Mouse (Mus musculus) limb, embryonic 11.5 days (tissue): ENCODE results near the gene Lrrc28. TPM values are rescaled to one million over a fixed set of nuclear protein-coding genes. Genes with fewer than 3 reads are reported as not detected.

Experiments used
- ATAC-seq: fragments of 200-750 bp; cut with Nextera tagmentation; 2 replicates; pipeline ENCODE4 v1.8.0; 2017; ENCODE audit warnings: low read depth; ENCODE audit not compliant: insufficient number of reproducible peaks, low FRiP score, low TSS enrichment
- DNase-seq: peaks from one replicate; pipeline ENCODE4 v3.0.0-alpha.2; 2015; ENCODE audit warnings: low spot score
- H3K27ac ChIP-seq: fragments of 300-500 bp; sonication (generic); replicated peaks from 2 replicates; pipeline ENCODE4 v1.5.1; 2014; ENCODE audit warnings: low read depth, mild to moderate bottlenecking, low read length
- H3K27me3 ChIP-seq: fragments of 300-500 bp; sonication (generic); 2 replicates; pipeline ENCODE4 v1.6.1; 2014; ENCODE audit warnings: mild to moderate bottlenecking, low read length, mixed read lengths; ENCODE audit not compliant: control insufficient read depth, insufficient read depth
- H3K36me3 ChIP-seq: fragments of 300-500 bp; sonication (generic); 2 replicates; pipeline ENCODE4 v1.6.1; 2014; ENCODE audit warnings: mild to moderate bottlenecking, low read length, moderate library complexity, mixed read lengths; ENCODE audit not compliant: control insufficient read depth, insufficient read depth
- H3K4me1 ChIP-seq: fragments of 300-500 bp; sonication (generic); 2 replicates; pipeline ENCODE4 v1.6.1; 2014; ENCODE audit warnings: low read length, mixed read lengths; ENCODE audit not compliant: control insufficient read depth, insufficient read depth
- H3K4me2 ChIP-seq: fragments of 300-500 bp; sonication (generic); 2 replicates; pipeline ENCODE4 v1.6.1; 2014; ENCODE audit warnings: low read depth, mild to moderate bottlenecking, moderate library complexity; ENCODE audit not compliant: severe bottlenecking
- H3K4me3 ChIP-seq: fragments of 300-500 bp; sonication (generic); 2 replicates; pipeline ENCODE4 v1.5.1; 2014; ENCODE audit warnings: low read depth, low read length
- H3K9ac ChIP-seq: fragments of 300-500 bp; sonication (generic); 2 replicates; pipeline ENCODE4 v1.6.1; 2014; ENCODE audit warnings: mild to moderate bottlenecking, low read length
- H3K9me3 ChIP-seq: fragments of 300-500 bp; sonication (generic); 2 replicates; pipeline ENCODE4 v1.6.1; 2016; ENCODE audit warnings: low read length; ENCODE audit not compliant: control insufficient read depth
- WGBS: fragments of 180-500 bp; shearing (Covaris S2); extraction: QIAGEN DNeasy Blood & Tissue Kit; methylation state at CpG from one replicate; pipeline ENCODE4 v1.1.7; 2014; 5-methylcytosine and 5-hydroxymethylcytosine counted together
- polyA plus RNA-seq: library from polyadenylated mRNA; unstranded; fragments of >200 nt; fragmentation: Nextera tagmentation; extraction: Ambion mirVana; gene quantifications from 2 replicates; pipeline ENCODE4 v1.2.1, GENCODE M21; 2014

Gene Lrrc28
- polyA plus RNA-seq, 1 experiment from 2014 or later: 20.9 TPM

- Histone ChIP-seq H3K4me1 (no peaks in the 10 kb centered on the region), H3K4me3 (no peak overlapping the region), H3K36me3 (no peaks in the 10 kb centered on the region), H3K27me3 (no peaks in the 10 kb centered on the region), H3K9ac (no peak overlapping the region), H3K27ac (no peak overlapping the region), H3K4me2 (no peak overlapping the region), H3K9me3 (no peaks in the 10 kb centered on the region)
- WGBS: 95% methylated on average over 10 of the region's 10 CpGs
- ATAC-seq (no peak), DNase-seq (no peak)
Observed at GRCm38 (mm10) chr7:67520001-67520400, 125.1 kb downstream of the Lrrc28 start.

- Histone ChIP-seq H3K9ac (no peak overlapping the region), H3K4me1 (no peaks in the 10 kb centered on the region), H3K4me2 (no peak overlapping the region), H3K9me3 (no peaks in the 10 kb centered on the region), H3K27me3 (no peaks in the 10 kb centered on the region), H3K36me3 (no peaks in the 10 kb centered on the region), H3K27ac (no peak overlapping the region), H3K4me3 (no peak overlapping the region)
- no peak for DNase-seq
- 81% methylated on average over 9 of the region's 9 CpGs for WGBS
- no peak for ATAC-seq
Observed at GRCm38 (mm10) chr7:67515621-67516020, 129.4 kb downstream of the Lrrc28 start.

- ATAC-seq (no peak), DNase-seq (no peak)
- WGBS: 64% methylated on average over 10 of the region's 10 CpGs
- Histone ChIP-seq H3K27me3 (no peaks in the 10 kb centered on the region), H3K4me3 (no peak overlapping the region), H3K9me3 (no peaks in the 10 kb centered on the region), H3K4me2 (no peak overlapping the region), H3K9ac (no peak overlapping the region), H3K36me3 (no peaks in the 10 kb centered on the region), H3K4me1 (no peaks in the 10 kb centered on the region), H3K27ac (no peak overlapping the region)
Observed at GRCm38 (mm10) chr7:67514893-67515292, 130.2 kb downstream of the Lrrc28 start.

GRCm38 (mm10) chr7:67514380-67514779 lies 130.7 kb downstream of the Lrrc28 start:
- WGBS: 86% methylated on average over 4 of the region's 4 CpGs
- Histone ChIP-seq H3K27ac (no peak overlapping the region), H3K4me2 (no peak overlapping the region), H3K9me3 (no peaks in the 10 kb centered on the region), H3K36me3 (no peaks in the 10 kb centered on the region), H3K9ac (no peak overlapping the region), H3K4me3 (no peak overlapping the region), H3K27me3 (no peaks in the 10 kb centered on the region), H3K4me1 (no peaks in the 10 kb centered on the region)
- no peak for ATAC-seq
- DNase-seq: no peak

GRCm38 (mm10) chr7:67513656-67514055 lies 131.4 kb downstream of the Lrrc28 start:
- no peaks in the 10 kb centered on the region for H3K4me1 ChIP-seq
- H3K27me3 ChIP-seq: no peaks in the 10 kb centered on the region
- ATAC-seq (no peak), DNase-seq (no peak)
- no peaks in the 10 kb centered on the region for H3K36me3 ChIP-seq
- WGBS: 83% methylated on average over 4 of the region's 4 CpGs
- no peak overlapping the region for H3K9ac ChIP-seq
- H3K4me2 ChIP-seq: no peak overlapping the region
- no peak overlapping the region for H3K4me3 ChIP-seq
- no peak overlapping the region for H3K27ac ChIP-seq
- no peaks in the 10 kb centered on the region for H3K9me3 ChIP-seq

GRCm38 (mm10) chr7:67511606-67512005 lies 133.5 kb downstream of the Lrrc28 start:
- H3K27ac ChIP-seq: no peak overlapping the region
- H3K4me1 ChIP-seq: no peaks in the 10 kb centered on the region
- H3K4me2 ChIP-seq: no peak overlapping the region
- DNase-seq: no peak
- WGBS: 89% methylated on average over 7 of the region's 7 CpGs
- H3K9me3 ChIP-seq: no peaks in the 10 kb centered on the region
- ATAC-seq: no peak
- no peak overlapping the region for H3K4me3 ChIP-seq
- no peaks in the 10 kb centered on the region for H3K36me3 ChIP-seq
- no peak overlapping the region for H3K9ac ChIP-seq
- no peaks in the 10 kb centered on the region for H3K27me3 ChIP-seq

- ATAC-seq (no peak), DNase-seq (no peak)
- H3K9me3 ChIP-seq: no peaks in the 10 kb centered on the region
- no peak overlapping the region for H3K4me2 ChIP-seq
- H3K9ac ChIP-seq: no peak overlapping the region
- H3K27me3 ChIP-seq: no peaks in the 10 kb centered on the region
- H3K4me1 ChIP-seq: peaks cover 14% of the 10 kb centered on the region
- WGBS: 52% methylated on average over 7 of the region's 7 CpGs
- no peak overlapping the region for H3K4me3 ChIP-seq
- no peaks in the 10 kb centered on the region for H3K36me3 ChIP-seq
- H3K27ac ChIP-seq: no peak overlapping the region
Observed at GRCm38 (mm10) chr7:67503281-67504010, 141.6 kb downstream of the Lrrc28 start.

GRCm38 (mm10) chr7:67502631-67503030 lies 142.4 kb downstream of the Lrrc28 start:
- Histone ChIP-seq H3K4me1 (peaks cover 14% of the 10 kb centered on the region), H3K9ac (no peak overlapping the region), H3K27ac (no peak overlapping the region), H3K36me3 (no peaks in the 10 kb centered on the region), H3K4me2 (no peak overlapping the region), H3K27me3 (no peaks in the 10 kb centered on the region), H3K9me3 (no peaks in the 10 kb centered on the region), H3K4me3 (no peak overlapping the region)
- ATAC-seq (no peak), DNase-seq (no peak)
- 68% methylated on average over 4 of the region's 4 CpGs for WGBS

GRCm38 (mm10) chr7:67500878-67501277 lies 144.2 kb downstream of the Lrrc28 start:
- 17% methylated on average over 5 of the region's 5 CpGs for WGBS
- Histone ChIP-seq H3K4me1 (peaks cover 14% of the 10 kb centered on the region), H3K4me3 (no peak overlapping the region), H3K27ac (no peak overlapping the region; the same call in 1 of the 2 replicates), H3K9me3 (no peaks in the 10 kb centered on the region), H3K36me3 (no peaks in the 10 kb centered on the region), H3K27me3 (no peaks in the 10 kb centered on the region), H3K4me2 (no peak overlapping the region), H3K9ac (no peak overlapping the region)
- DNase-seq (peak; percentile 62), ATAC-seq (peak; percentile 42; the same call in 1 of the 2 replicates)
